Mouse (Mus musculus) splenic B cell, adult 2 months (primary cell): ENCODE results near the gene Nup107.
"Not testable (repeated sequence)": the region's sequence is repeated elsewhere in the genome, so short reads cannot be mapped to it uniquely, and the experiment has no call there.

ENCODE experiments used
- DNase-seq: peaks from one replicate; pipeline ENCODE4 v3.0.0-alpha.2; 2011; ENCODE audit warnings: low read depth, low spot score
- H3K27me3 ChIP-seq: 2 replicates; pipeline ENCODE4 v1.6.1; 2012; ENCODE audit warnings: mild to moderate bottlenecking, low read length, moderate library complexity, mixed read lengths; ENCODE audit not compliant: control insufficient read depth, poor library complexity, insufficient read depth, severe bottlenecking
- H3K36me3 ChIP-seq: 2 replicates; pipeline ENCODE4 v1.6.1; 2012; ENCODE audit warnings: mild to moderate bottlenecking, low read length, moderate library complexity, mixed read lengths; ENCODE audit not compliant: control insufficient read depth, poor library complexity, insufficient read depth, severe bottlenecking

Nup107 gene

GRCm38 (mm10) chr10:117758344-117758743 lies 34.2 kb downstream of the Nup107 start:
- H3K36me3 ChIP-seq, result peaks cover 11% of the 10 kb centered on the region
- not testable (repeated sequence) for DNase-seq, H3K27me3 ChIP-seq

- DNase-seq, result no peak
- H3K27me3 ChIP-seq, result no peaks in the 10 kb centered on the region
- H3K36me3 ChIP-seq, result peaks cover 11% of the 10 kb centered on the region
Measured at GRCm38 (mm10) chr10:117757796-117758342, 34.6 kb downstream of the Nup107 start.

GRCm38 (mm10) chr10:117757259-117757658 lies 35.2 kb downstream of the Nup107 start:
- DNase-seq, result no peak
- no peaks in the 10 kb centered on the region for H3K27me3 ChIP-seq
- peaks cover 11% of the 10 kb centered on the region for H3K36me3 ChIP-seq

DNA sequence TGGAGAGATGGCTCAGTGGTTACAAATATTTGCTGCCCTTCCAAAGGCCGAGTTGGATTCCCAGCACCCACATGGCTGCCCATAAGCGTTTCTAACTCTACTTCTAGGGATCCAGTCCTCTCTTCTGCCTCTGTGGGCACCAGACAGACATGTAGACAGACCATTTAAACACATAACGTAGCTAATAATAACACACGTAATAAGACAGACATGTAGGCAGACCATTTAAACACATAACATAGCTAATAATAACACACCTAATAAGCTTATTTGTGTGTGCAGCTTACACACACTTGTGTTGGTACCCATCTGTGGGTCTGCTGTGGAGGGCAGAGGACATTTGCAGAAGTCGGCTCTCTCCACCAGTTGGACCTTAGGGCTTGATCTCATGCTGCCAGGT lies 35.7 kb downstream of the Nup107 start:
- no peaks in the 10 kb centered on the region for H3K27me3 ChIP-seq
- no peak for DNase-seq
- H3K36me3 ChIP-seq, result peaks cover 11% of the 10 kb centered on the region

DNA sequence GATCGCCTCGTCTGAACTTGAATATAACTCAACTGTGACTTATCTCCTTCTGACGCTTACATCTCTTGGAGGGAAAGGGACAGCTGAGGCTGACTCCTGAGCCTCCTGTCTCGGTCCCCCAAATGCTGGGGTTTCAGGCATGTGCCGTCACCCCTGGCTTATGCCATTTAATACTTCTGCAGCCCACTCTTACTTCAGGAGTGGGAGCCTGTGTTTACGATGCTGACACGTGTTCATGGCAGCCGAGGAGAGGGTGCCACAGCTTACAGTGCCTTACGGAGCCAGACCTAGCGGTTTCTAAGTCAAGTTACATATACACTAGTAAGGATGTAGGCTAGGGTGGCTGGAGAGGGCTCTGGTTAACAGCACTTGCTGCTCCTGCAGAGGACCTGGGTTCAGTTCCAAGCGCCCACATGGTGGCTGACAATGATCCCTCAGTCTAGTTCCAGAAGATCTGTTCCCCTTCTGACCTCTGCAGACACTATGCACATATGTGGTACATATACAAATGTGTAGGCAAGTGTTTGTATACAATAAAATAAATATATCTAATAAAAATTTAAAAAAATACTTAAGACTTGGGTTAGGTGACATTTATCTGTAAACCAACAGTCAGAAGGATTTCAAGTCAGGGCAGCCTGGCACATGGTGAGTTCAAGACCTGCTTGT lies 36.6 kb downstream of the Nup107 start:
- no peak for DNase-seq
- Histone ChIP-seq H3K36me3 (peaks cover 11% of the 10 kb centered on the region), H3K27me3 (no peaks in the 10 kb centered on the region)

- no peaks in the 10 kb centered on the region for H3K27me3 ChIP-seq
- DNase-seq, result peak; percentile 60
- peaks cover 13% of the 10 kb centered on the region for H3K36me3 ChIP-seq
Measured at GRCm38 (mm10) chr10:117755086-117755798, 37.3 kb downstream of the Nup107 start.

DNA sequence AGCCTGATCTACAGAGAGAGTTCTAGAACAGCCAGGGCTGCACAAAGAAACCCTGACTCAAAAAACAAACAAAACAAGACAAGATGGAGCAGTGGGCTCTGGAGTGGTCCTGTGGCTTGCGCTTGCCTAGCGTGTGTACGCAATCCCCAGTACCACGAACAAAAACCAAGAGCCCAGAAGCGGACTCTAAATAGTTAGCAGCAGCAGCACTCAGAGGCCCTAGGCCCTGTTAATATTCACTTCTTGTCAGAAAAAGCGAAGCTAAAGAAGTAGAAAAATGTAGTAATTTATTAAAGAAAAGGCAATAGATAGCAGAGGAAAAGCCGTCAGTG lies 37.9 kb downstream of the Nup107 start:
- no peak for DNase-seq
- Histone ChIP-seq H3K27me3 (no peaks in the 10 kb centered on the region), H3K36me3 (peaks cover 14% of the 10 kb centered on the region)

- H3K36me3 ChIP-seq, result peaks cover 14% of the 10 kb centered on the region
- H3K27me3 ChIP-seq, result no peaks in the 10 kb centered on the region
- no peak for DNase-seq
Measured at GRCm38 (mm10) chr10:117753711-117754608, 38.5 kb downstream of the Nup107 start.

DNA sequence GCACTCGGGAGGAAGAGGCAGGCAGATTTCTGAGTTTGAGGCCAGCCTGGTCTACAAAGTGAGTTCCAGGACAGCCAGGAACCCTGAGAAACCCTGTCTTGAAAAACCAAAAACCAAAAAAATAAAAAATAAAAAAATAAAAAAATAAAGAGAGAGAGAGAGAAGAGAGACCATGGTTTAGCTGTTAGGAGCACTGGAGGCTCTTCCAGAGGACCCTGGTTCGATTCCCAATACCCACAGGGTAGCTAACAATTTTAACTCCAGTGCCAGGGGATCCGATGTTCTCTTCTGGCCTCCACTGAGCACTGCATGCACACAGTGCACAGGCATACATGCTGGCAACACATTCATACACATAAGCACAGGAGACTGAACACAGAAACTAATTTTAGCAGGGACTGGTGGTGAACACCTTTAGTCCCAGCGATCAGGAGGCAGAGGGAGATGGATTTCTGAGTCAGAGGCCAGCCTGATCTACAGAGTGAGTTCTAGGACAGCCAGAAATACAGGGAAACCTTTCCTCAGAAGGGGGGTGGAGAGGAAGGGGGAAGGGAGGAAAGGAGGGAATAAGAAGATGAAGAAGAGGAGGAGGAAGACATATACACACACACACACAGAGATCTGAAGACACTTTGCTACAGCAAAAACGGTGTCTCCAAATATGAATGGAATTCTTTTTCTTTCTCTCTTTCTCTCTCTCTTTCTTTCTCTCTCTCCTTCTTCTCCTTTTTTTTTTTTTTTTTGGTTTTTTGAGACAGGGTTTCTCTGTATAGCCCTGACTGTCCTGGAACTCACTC lies 39.5 kb downstream of the Nup107 start:
- Histone ChIP-seq H3K36me3 (peaks cover 13% of the 10 kb centered on the region), H3K27me3 (no peaks in the 10 kb centered on the region)
- no peak for DNase-seq

DNA sequence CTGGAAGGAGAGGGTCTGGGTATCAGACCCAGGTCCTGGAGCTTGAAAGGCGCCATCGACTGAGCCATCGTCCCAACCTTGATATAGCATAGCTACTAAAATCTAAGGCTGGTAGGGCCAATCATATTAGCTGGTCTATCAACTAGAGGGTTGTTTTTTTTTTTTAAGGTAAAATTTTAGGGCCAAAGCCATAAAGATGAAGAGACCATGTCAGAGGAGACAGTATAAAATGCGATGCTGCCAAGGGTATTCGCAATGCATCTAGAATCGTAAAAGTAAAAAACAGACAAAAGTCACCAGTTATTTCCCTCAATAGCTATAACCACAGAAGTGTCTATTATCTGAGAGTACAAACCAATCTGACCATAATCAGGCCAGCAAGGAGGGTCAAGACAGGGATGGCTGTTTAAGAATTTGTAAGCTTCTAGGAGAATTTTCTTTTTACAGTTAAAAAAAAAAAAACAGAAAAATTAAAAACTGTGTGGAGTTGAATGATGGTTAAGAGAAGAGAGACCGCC lies 40.1 kb downstream of the Nup107 start:
- Histone ChIP-seq H3K36me3 (peaks cover 9% of the 10 kb centered on the region), H3K27me3 (no peaks in the 10 kb centered on the region)
- DNase-seq, result no peak

DNA sequence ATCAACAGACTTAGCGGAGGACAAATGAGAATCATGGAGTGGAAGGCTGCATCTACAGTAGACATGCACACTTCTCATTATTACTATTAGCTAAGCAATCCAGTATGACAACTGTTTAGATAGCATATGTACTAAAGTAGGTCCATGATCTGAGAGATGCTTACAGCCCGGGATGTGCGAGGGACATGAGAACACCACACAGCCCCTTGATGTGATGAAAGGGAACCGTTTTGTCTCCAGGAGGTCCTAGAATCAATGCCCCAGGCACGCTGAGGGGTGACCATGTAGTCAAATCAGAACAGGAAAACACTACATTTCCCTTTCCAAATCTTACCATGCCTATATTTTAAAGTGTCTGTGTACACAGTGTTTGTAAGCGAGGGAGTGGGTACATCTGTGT lies 40.8 kb downstream of the Nup107 start:
- H3K36me3 ChIP-seq, result peaks cover 4% of the 10 kb centered on the region; the same call in 1 of the 2 replicates
- H3K27me3 ChIP-seq, result no peaks in the 10 kb centered on the region
- DNase-seq, result no peak

GRCm38 (mm10) chr10:117751282-117751610 lies 41.3 kb downstream of the Nup107 start:
- Histone ChIP-seq H3K36me3 (0 out of 2 replicates have a peak, but pooled peaks cover 3% of the 10 kb centered on the region), H3K27me3 (no peaks in the 10 kb centered on the region)
- no peak for DNase-seq

DNA sequence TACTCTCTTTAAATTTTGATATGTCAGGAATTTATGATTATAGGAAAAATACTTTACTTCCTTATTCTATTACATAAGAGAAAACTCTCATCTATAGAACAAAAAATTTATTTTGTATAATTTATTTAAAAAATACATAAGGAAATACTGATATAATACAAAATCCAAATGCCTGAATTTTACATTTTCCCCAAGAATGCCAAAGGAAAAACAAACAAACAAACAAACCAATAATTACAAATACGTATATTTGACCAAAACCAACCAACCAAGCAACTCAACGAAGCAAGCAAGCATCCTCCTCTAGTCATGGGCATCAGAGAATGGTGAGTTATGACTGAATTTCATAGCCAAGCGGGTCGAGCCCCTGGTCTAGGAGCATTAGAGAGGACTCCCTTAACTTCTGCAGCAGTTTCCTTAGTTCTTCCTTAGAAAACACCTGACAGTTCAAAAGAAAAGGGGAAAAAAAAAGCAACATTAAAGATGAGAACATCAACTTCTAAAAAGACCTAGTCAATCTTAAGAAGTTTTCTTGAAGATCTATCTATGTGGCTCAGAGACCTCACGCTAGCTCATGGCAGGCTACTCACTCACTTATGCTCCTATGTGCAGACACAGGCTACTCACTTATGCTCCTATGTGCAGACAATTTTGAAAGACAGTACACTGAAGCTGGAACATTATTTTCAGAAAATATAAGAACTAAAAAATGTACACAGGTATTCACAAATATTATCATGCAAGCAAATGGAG lies 41.8 kb downstream of the Nup107 start:
- Histone ChIP-seq H3K36me3 (0 out of 2 replicates have a peak, but pooled peaks cover 3% of the 10 kb centered on the region), H3K27me3 (no peaks in the 10 kb centered on the region)

More for the DNA sequence above, 41.8 kb downstream of the Nup107 start:
- DNase-seq, result no peak
